Mouse (Mus musculus): Measurements from ENCODE around the gene Gstm6. TPM values are rescaled to one million over a fixed set of nuclear protein-coding genes. Genes with fewer than 3 reads are reported as not detected.

Gene Gstm6
- polyA plus RNA-seq, 1 experiment from 2014 or later = 21.2 TPM

- H3K27ac ChIP-seq (ENCODE audit: low read length) = no peak overlapping the region
- ATAC-seq = no peak
- WGBS = 87% methylated on average over 3 of the region's 3 CpGs
- H3K9ac ChIP-seq (ENCODE audit: low read depth, low read length) = no peak overlapping the region
- H3K9me3 ChIP-seq (replicated peaks; ENCODE audit: control insufficient read depth, low read length, poor library complexity, severe bottlenecking) = no peaks in the 10 kb centered on the region
- no peaks in the 10 kb centered on the region for H3K27me3 ChIP-seq (ENCODE audit: control insufficient read depth, insufficient read depth, low read depth, low read length)
- no peak overlapping the region for H3K4me2 ChIP-seq (ENCODE audit: low read length)
- H3K4me1 ChIP-seq (ENCODE audit: control insufficient read depth, insufficient read depth, low read length) = peaks cover 16% of the 10 kb centered on the region
- H3K36me3 ChIP-seq (ENCODE audit: control insufficient read depth, insufficient read depth, low read length) = no peaks in the 10 kb centered on the region
- no peak overlapping the region for H3K4me3 ChIP-seq (ENCODE audit: low read depth, low read length)
Observed at GRCm38 (mm10) chr3:107935268-107935667, 8.3 kb downstream of the Gstm6 start.

- Histone ChIP-seq H3K36me3 (ENCODE audit: control insufficient read depth, insufficient read depth, low read length) (no peaks in the 10 kb centered on the region), H3K27me3 (ENCODE audit: control insufficient read depth, insufficient read depth, low read depth, low read length) (no peaks in the 10 kb centered on the region), H3K9ac (ENCODE audit: low read depth, low read length) (no peak overlapping the region), H3K4me3 (ENCODE audit: low read depth, low read length) (no peak overlapping the region), H3K4me2 (ENCODE audit: low read length) (no peak overlapping the region), H3K27ac (ENCODE audit: low read length) (peak overlapping the region; percentile 18; the same call in 1 of the 2 replicates), H3K4me1 (ENCODE audit: control insufficient read depth, insufficient read depth, low read length) (peaks cover 12% of the 10 kb centered on the region), H3K9me3 (replicated peaks; ENCODE audit: control insufficient read depth, low read length, poor library complexity, severe bottlenecking) (no peaks in the 10 kb centered on the region)
- 71% methylated on average over 6 of the region's 6 CpGs for WGBS
- ATAC-seq = peak; percentile 8; the same call in 1 of the 2 replicates
Observed at GRCm38 (mm10) chr3:107932128-107932527, 11.4 kb downstream of the Gstm6 start.

- 2% methylated on average over 10 of the region's 10 CpGs for WGBS
- ATAC-seq = peak; percentile 97
- H3K27ac ChIP-seq (ENCODE audit: low read length) = peak within 1 kb of the TSS; percentile 77
- peaks cover 12% of the 10 kb centered on the region for H3K4me1 ChIP-seq (ENCODE audit: control insufficient read depth, insufficient read depth, low read length)
- H3K4me2 ChIP-seq (ENCODE audit: low read length) = peak within 1 kb of the TSS; percentile 49
- H3K36me3 ChIP-seq (ENCODE audit: control insufficient read depth, insufficient read depth, low read length) = no peaks in the 10 kb centered on the region
- no peaks in the 10 kb centered on the region for H3K27me3 ChIP-seq (ENCODE audit: control insufficient read depth, insufficient read depth, low read depth, low read length)
- H3K9ac ChIP-seq (ENCODE audit: low read depth, low read length) = peak within 1 kb of the TSS; percentile 25; the same call in 1 of the 2 replicates
- peak within 1 kb of the TSS; percentile 22 for H3K4me3 ChIP-seq (ENCODE audit: low read depth, low read length)
- H3K9me3 ChIP-seq (replicated peaks; ENCODE audit: control insufficient read depth, low read length, poor library complexity, severe bottlenecking) = no peaks in the 10 kb centered on the region
Observed at GRCm38 (mm10) chr3:107931670-107932069, 11.9 kb downstream of the Gstm6 start, which contains the start of gene Gstm7. Gstm7 (minus strand) TSS chr3:107931817.

GRCm38 (mm10) chr3:107931134-107931533 is 12.4 kb downstream of the Gstm6 start:
- no peak for ATAC-seq
- 46% methylated on average over 2 of the region's 2 CpGs for WGBS
- Histone ChIP-seq H3K27ac (ENCODE audit: low read length) (peak overlapping the region; percentile 77), H3K9me3 (replicated peaks; ENCODE audit: control insufficient read depth, low read length, poor library complexity, severe bottlenecking) (no peaks in the 10 kb centered on the region), H3K4me3 (ENCODE audit: low read depth, low read length) (peak overlapping the region; percentile 22), H3K36me3 (ENCODE audit: control insufficient read depth, insufficient read depth, low read length) (no peaks in the 10 kb centered on the region), H3K27me3 (ENCODE audit: control insufficient read depth, insufficient read depth, low read depth, low read length) (no peaks in the 10 kb centered on the region), H3K4me1 (ENCODE audit: control insufficient read depth, insufficient read depth, low read length) (peaks cover 12% of the 10 kb centered on the region), H3K4me2 (ENCODE audit: low read length) (peak overlapping the region; percentile 49), H3K9ac (ENCODE audit: low read depth, low read length) (0 out of 2 replicates have a peak overlapping the region, but pooled peaks have one; percentile 25)

GRCm38 (mm10) chr3:107929731-107930130 is 13.8 kb downstream of the Gstm6 start:
- H3K4me2 ChIP-seq (ENCODE audit: low read length) = no peak overlapping the region
- H3K9me3 ChIP-seq (replicated peaks; ENCODE audit: control insufficient read depth, low read length, poor library complexity, severe bottlenecking) = no peaks in the 10 kb centered on the region
- H3K9ac ChIP-seq (ENCODE audit: low read depth, low read length) = no peak overlapping the region
- H3K27ac ChIP-seq (ENCODE audit: low read length) = no peak overlapping the region
- no peak for ATAC-seq
- H3K4me3 ChIP-seq (ENCODE audit: low read depth, low read length) = no peak overlapping the region
- H3K36me3 ChIP-seq (ENCODE audit: control insufficient read depth, insufficient read depth, low read length) = no peaks in the 10 kb centered on the region
- peaks cover 12% of the 10 kb centered on the region for H3K4me1 ChIP-seq (ENCODE audit: control insufficient read depth, insufficient read depth, low read length)
- no peaks in the 10 kb centered on the region for H3K27me3 ChIP-seq (ENCODE audit: control insufficient read depth, insufficient read depth, low read depth, low read length)
- WGBS = 85% methylated on average over 4 of the region's 4 CpGs

GRCm38 (mm10) chr3:107929243-107929642 is 14.3 kb downstream of the Gstm6 start:
- no peak for ATAC-seq
- H3K9me3 ChIP-seq (replicated peaks; ENCODE audit: control insufficient read depth, low read length, poor library complexity, severe bottlenecking) = no peaks in the 10 kb centered on the region
- no peaks in the 10 kb centered on the region for H3K36me3 ChIP-seq (ENCODE audit: control insufficient read depth, insufficient read depth, low read length)
- H3K9ac ChIP-seq (ENCODE audit: low read depth, low read length) = no peak overlapping the region
- H3K4me3 ChIP-seq (ENCODE audit: low read depth, low read length) = no peak overlapping the region
- peaks cover 12% of the 10 kb centered on the region for H3K4me1 ChIP-seq (ENCODE audit: control insufficient read depth, insufficient read depth, low read length)
- H3K27ac ChIP-seq (ENCODE audit: low read length) = no peak overlapping the region
- H3K27me3 ChIP-seq (ENCODE audit: control insufficient read depth, insufficient read depth, low read depth, low read length) = no peaks in the 10 kb centered on the region
- WGBS = 87% methylated on average over 4 of the region's 4 CpGs
- no peak overlapping the region for H3K4me2 ChIP-seq (ENCODE audit: low read length)

GRCm38 (mm10) chr3:107928691-107929090 is 14.9 kb downstream of the Gstm6 start:
- no peaks in the 10 kb centered on the region for H3K9me3 ChIP-seq (replicated peaks; ENCODE audit: control insufficient read depth, low read length, poor library complexity, severe bottlenecking)
- H3K36me3 ChIP-seq (ENCODE audit: control insufficient read depth, insufficient read depth, low read length) = no peaks in the 10 kb centered on the region
- no peak overlapping the region for H3K4me2 ChIP-seq (ENCODE audit: low read length)
- no peak overlapping the region for H3K4me3 ChIP-seq (ENCODE audit: low read depth, low read length)
- H3K4me1 ChIP-seq (ENCODE audit: control insufficient read depth, insufficient read depth, low read length) = peaks cover 12% of the 10 kb centered on the region
- 82% methylated on average over 11 of the region's 11 CpGs for WGBS
- ATAC-seq = no peak
- no peaks in the 10 kb centered on the region for H3K27me3 ChIP-seq (ENCODE audit: control insufficient read depth, insufficient read depth, low read depth, low read length)
- no peak overlapping the region for H3K27ac ChIP-seq (ENCODE audit: low read length)
- no peak overlapping the region for H3K9ac ChIP-seq (ENCODE audit: low read depth, low read length)

GRCm38 (mm10) chr3:107927841-107928240 is 15.7 kb downstream of the Gstm6 start:
- H3K4me3 ChIP-seq (ENCODE audit: low read depth, low read length) = no peak overlapping the region
- no peak overlapping the region for H3K27ac ChIP-seq (ENCODE audit: low read length)
- H3K9me3 ChIP-seq (replicated peaks; ENCODE audit: control insufficient read depth, low read length, poor library complexity, severe bottlenecking) = no peaks in the 10 kb centered on the region
- WGBS = 60% methylated on average over 3 of the region's 3 CpGs
- ATAC-seq = no peak
- H3K4me1 ChIP-seq (ENCODE audit: control insufficient read depth, insufficient read depth, low read length) = peaks cover 12% of the 10 kb centered on the region
- H3K4me2 ChIP-seq (ENCODE audit: low read length) = no peak overlapping the region
- no peak overlapping the region for H3K9ac ChIP-seq (ENCODE audit: low read depth, low read length)
- H3K36me3 ChIP-seq (ENCODE audit: control insufficient read depth, insufficient read depth, low read length) = no peaks in the 10 kb centered on the region
- no peaks in the 10 kb centered on the region for H3K27me3 ChIP-seq (ENCODE audit: control insufficient read depth, insufficient read depth, low read depth, low read length)

- H3K4me1 ChIP-seq (ENCODE audit: control insufficient read depth, insufficient read depth, low read length) = peaks cover 5% of the 10 kb centered on the region; the same call in 1 of the 2 replicates
- no peak overlapping the region for H3K27ac ChIP-seq (ENCODE audit: low read length)
- H3K9ac ChIP-seq (ENCODE audit: low read depth, low read length) = no peak overlapping the region
- 96% methylated on average over 3 of the region's 3 CpGs for WGBS
- H3K36me3 ChIP-seq (ENCODE audit: control insufficient read depth, insufficient read depth, low read length) = no peaks in the 10 kb centered on the region
- no peaks in the 10 kb centered on the region for H3K27me3 ChIP-seq (ENCODE audit: control insufficient read depth, insufficient read depth, low read depth, low read length)
- no peak overlapping the region for H3K4me3 ChIP-seq (ENCODE audit: low read depth, low read length)
- ATAC-seq = no peak
- no peak overlapping the region for H3K4me2 ChIP-seq (ENCODE audit: low read length)
- H3K9me3 ChIP-seq (replicated peaks; ENCODE audit: control insufficient read depth, low read length, poor library complexity, severe bottlenecking) = no peaks in the 10 kb centered on the region
Observed at GRCm38 (mm10) chr3:107925335-107925734, 18.2 kb downstream of the Gstm6 start.
